Mouse (Mus musculus) kidney, postnatal 0 days (tissue): ENCODE data around the gene Sptbn1. TPM values are rescaled to one million over a fixed set of nuclear protein-coding genes. Genes with fewer than 3 reads are reported as not detected.

Source experiments
- ATAC-seq: fragments of 200-750 bp; cut with Nextera tagmentation; replicated peaks from 2 replicates; pipeline ENCODE4 v1.8.0; 2017; ENCODE audit warnings: low read depth, moderate number of reproducible peaks, moderate TSS enrichment, moderate library complexity; ENCODE audit not compliant: low FRiP score
- DNase-seq: peaks from one replicate; pipeline ENCODE4 v3.0.0-alpha.2; 2016; ENCODE audit warnings: low spot score
- H3K27ac ChIP-seq: fragments of 300-500 bp; sonication (generic); 2 replicates; pipeline ENCODE4 v1.5.1; 2014; ENCODE audit warnings: mild to moderate bottlenecking
- H3K27me3 ChIP-seq: fragments of 300-500 bp; sonication (generic); 2 replicates; pipeline ENCODE4 v1.6.1; 2014; ENCODE audit warnings: low read length, mixed read lengths; ENCODE audit not compliant: insufficient read depth
- H3K36me3 ChIP-seq: fragments of 300-500 bp; sonication (generic); 2 replicates; pipeline ENCODE4 v1.6.1; 2014; ENCODE audit warnings: low read length, mixed read lengths; ENCODE audit not compliant: insufficient read depth
- H3K4me1 ChIP-seq: fragments of 300-500 bp; sonication (generic); replicated peaks from 2 replicates; pipeline ENCODE4 v1.6.1; 2014; ENCODE audit warnings: antibody characterized with exemption, low read length, mixed read lengths; ENCODE audit not compliant: insufficient read depth
- H3K4me2 ChIP-seq: fragments of 300-500 bp; sonication (generic); 2 replicates; pipeline ENCODE4 v1.6.1; 2014; ENCODE audit warnings: mild to moderate bottlenecking, low read length, moderate library complexity, mixed read lengths
- H3K4me3 ChIP-seq: fragments of 300-500 bp; sonication (generic); replicated peaks from 2 replicates; pipeline ENCODE4 v1.5.1; 2014; ENCODE audit warnings: low read depth, low read length
- H3K9ac ChIP-seq: fragments of 300-500 bp; sonication (generic); 2 replicates; pipeline ENCODE4 v1.6.1; 2014; ENCODE audit warnings: low read depth, low read length
- H3K9me3 ChIP-seq: fragments of 300-500 bp; sonication (generic); replicated peaks from 2 replicates; pipeline ENCODE4 v1.6.1; 2016; ENCODE audit warnings: low read length, inconsistent platforms, mixed read lengths
- CTCF ChIP-seq: IDR thresholded peaks from 2 replicates; pipeline ENCODE4 v1.5.1; 2016; ENCODE audit warnings: antibody characterized with exemption, low read depth, mild to moderate bottlenecking, moderate library complexity
- WGBS: fragments of 180-500 bp; shearing (Covaris S2); extraction: QIAGEN DNeasy Blood & Tissue Kit; methylation state at CpG from one replicate; pipeline ENCODE4 v1.1.7; 2014; 5-methylcytosine and 5-hydroxymethylcytosine counted together
- polyA plus RNA-seq: library from polyadenylated mRNA; unstranded; fragments of >200 nt; fragmentation: Nextera tagmentation; extraction: Ambion mirVana; gene quantifications from 2 replicates; pipeline ENCODE4 v1.2.1, GENCODE M21; 2015

Gene Sptbn1
- polyA plus RNA-seq, 1 experiment from 2014 or later: 119 TPM

- H3K9me3 ChIP-seq: no peaks in the 10 kb centered on the region
- no peak overlapping the region for H3K9ac ChIP-seq
- no peaks in the 10 kb centered on the region for H3K27me3 ChIP-seq
- peaks cover 18% of the 10 kb centered on the region for H3K4me1 ChIP-seq
- no peak for TF ChIP-seq CTCF
- no peak for DNase-seq
- H3K36me3 ChIP-seq: no peaks in the 10 kb centered on the region
- no peak overlapping the region for H3K27ac ChIP-seq
- H3K4me3 ChIP-seq: no peak overlapping the region
- no peak overlapping the region for H3K4me2 ChIP-seq
- 70% methylated on average over 1 of the region's 1 CpGs for WGBS
- ATAC-seq: no peak
Observed at GRCm38 (mm10) chr11:30175623-30176022, 92.4 kb downstream of the Sptbn1 start.

DNA sequence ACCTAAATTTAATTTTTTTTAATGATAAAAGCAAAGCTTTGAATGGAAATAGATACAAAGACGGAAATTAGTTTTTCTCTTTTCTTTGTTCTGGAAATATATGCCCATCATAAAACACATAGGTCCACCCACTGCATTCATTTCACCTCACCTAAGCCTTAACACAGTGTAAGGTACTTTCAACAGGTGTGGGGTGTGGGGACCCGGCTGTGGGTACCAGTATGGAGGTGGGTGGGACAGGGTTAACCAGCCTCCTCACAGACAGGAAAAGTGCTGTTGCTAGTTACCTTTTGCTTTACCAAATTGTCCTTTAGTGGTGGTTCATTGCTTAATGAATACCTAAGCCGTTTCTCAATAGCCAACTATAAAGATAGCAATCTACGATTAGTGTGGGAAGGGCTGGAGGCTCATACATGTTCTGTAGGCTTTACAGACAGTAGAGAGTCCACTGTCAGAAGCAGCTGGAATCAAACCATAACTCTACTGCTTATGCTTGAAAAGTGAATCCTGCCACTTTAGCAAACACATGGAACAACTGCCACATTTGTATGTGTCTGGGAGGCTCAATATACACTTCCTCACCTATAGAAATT lies 96.3 kb downstream of the Sptbn1 start:
- no peak overlapping the region for H3K4me3 ChIP-seq
- DNase-seq (no peak), ATAC-seq (no peak)
- H3K4me2 ChIP-seq: no peak overlapping the region
- no peaks in the 10 kb centered on the region for H3K27me3 ChIP-seq
- H3K9me3 ChIP-seq: no peaks in the 10 kb centered on the region
- no peak for TF ChIP-seq CTCF
- no peak overlapping the region for H3K9ac ChIP-seq
- no peak overlapping the region for H3K27ac ChIP-seq
- WGBS: 74% methylated on average over 4 of the region's 4 CpGs
- peaks cover 10% of the 10 kb centered on the region for H3K4me1 ChIP-seq
- no peaks in the 10 kb centered on the region for H3K36me3 ChIP-seq

- H3K27ac ChIP-seq: no peak overlapping the region
- ATAC-seq: no peak
- H3K9me3 ChIP-seq: no peaks in the 10 kb centered on the region
- H3K27me3 ChIP-seq: no peaks in the 10 kb centered on the region
- no peaks in the 10 kb centered on the region for H3K36me3 ChIP-seq
- peaks cover 13% of the 10 kb centered on the region for H3K4me1 ChIP-seq
- no peak overlapping the region for H3K9ac ChIP-seq
- DNase-seq: no peak
- no peak overlapping the region for H3K4me2 ChIP-seq
- TF ChIP-seq CTCF: no peak
- no peak overlapping the region for H3K4me3 ChIP-seq
- 69% methylated on average over 5 of the region's 5 CpGs for WGBS
Observed at GRCm38 (mm10) chr11:30171184-30171583, 96.8 kb downstream of the Sptbn1 start.

DNA sequence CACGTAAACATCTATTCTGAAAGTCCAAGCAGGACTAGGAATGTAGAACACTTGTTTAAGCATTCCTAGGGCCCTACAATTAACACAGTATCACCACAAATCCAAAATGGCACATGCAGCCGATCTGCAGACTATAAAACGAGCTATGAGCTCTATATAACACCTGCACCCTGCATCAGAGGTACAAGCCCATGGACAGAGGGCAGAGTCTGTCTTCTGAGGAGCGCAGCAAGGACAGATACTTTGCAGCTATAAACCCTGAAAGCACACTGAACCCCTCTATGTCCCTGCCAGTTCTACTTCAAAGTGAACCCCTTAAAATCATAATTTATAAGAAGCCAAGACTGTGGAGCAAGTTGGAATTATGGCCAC lies 101.4 kb downstream of the Sptbn1 start:
- Histone ChIP-seq H3K9me3 (no peaks in the 10 kb centered on the region), H3K4me1 (peaks cover 20% of the 10 kb centered on the region; the same call in 1 of the 2 replicates), H3K27me3 (no peaks in the 10 kb centered on the region), H3K4me2 (no peak overlapping the region), H3K27ac (peak overlapping the region; percentile 54), H3K4me3 (no peak overlapping the region), H3K9ac (no peak overlapping the region), H3K36me3 (no peaks in the 10 kb centered on the region)
- no peak for TF ChIP-seq CTCF
- ATAC-seq (no peak), DNase-seq (no peak)
- 57% methylated on average over 4 of the region's 4 CpGs for WGBS

- Histone ChIP-seq H3K27me3 (no peaks in the 10 kb centered on the region), H3K36me3 (no peaks in the 10 kb centered on the region), H3K9me3 (no peaks in the 10 kb centered on the region), H3K4me2 (no peak overlapping the region), H3K27ac (peak overlapping the region; percentile 54; the same call in 1 of the 2 replicates), H3K4me1 (peaks cover 24% of the 10 kb centered on the region), H3K9ac (no peak overlapping the region), H3K4me3 (no peak overlapping the region)
- WGBS: 47% methylated on average over 5 of the region's 5 CpGs
- DNase-seq (peak; percentile 57), ATAC-seq (no peak)
- no peak for TF ChIP-seq CTCF
Observed at GRCm38 (mm10) chr11:30165861-30166550, 102.0 kb downstream of the Sptbn1 start.

DNA sequence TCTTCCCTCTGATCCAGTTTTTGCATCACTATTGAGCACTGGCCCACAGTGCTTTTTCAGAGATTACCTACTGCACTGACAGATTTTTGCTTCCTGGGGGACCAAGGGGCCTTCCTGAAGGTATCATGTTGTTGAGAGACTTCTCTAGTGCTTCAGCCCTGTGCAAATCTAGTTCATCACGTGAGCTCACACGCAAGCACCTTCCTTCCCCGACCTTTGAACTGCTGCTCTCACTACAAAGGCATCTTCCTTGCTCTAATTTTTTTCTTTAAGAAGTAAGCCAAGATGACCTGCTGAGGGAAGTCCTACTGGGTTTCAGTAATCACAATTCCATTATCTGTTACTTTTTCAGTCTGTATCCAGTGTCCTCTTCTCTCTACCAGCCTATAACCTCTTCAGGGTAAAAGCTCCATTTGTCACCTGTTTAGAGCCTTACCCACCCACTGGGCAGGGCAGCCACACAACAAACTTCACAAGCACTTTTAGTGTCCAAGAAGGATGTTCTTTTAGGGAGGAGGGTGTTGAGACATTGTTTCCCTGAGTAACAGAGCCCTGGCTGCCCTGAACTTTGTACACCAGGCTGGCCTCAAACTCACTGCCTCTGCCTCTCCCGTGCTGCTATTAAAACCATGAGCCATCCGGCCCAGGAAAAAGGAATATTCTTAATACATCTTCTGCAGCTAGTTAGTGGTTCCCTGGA lies 103.3 kb downstream of the Sptbn1 start:
- H3K27ac ChIP-seq: no peak overlapping the region

More for the DNA sequence above, 103.3 kb downstream of the Sptbn1 start:
- TF ChIP-seq CTCF: no peak
- Histone ChIP-seq H3K4me1 (peaks cover 31% of the 10 kb centered on the region), H3K4me3 (no peak overlapping the region), H3K27me3 (no peaks in the 10 kb centered on the region), H3K9ac (no peak overlapping the region), H3K36me3 (no peaks in the 10 kb centered on the region), H3K4me2 (no peak overlapping the region), H3K9me3 (no peaks in the 10 kb centered on the region)
- ATAC-seq (0 out of 2 replicates have a peak, but pooled peaks have one; percentile 46), DNase-seq (no peak)
- WGBS: 51% methylated on average over 5 of the region's 5 CpGs
